Mouse (Mus musculus): ENCODE results near the gene Sept9. TPM values are rescaled to one million over a fixed set of nuclear protein-coding genes. Genes with fewer than 3 reads are reported as not detected.
A peak's percentile ranks its signal among the peaks of the same experiment; 100 is the strongest.

Gene Sept9
- polyA plus RNA-seq, 1 experiment from 2014 or later: 135 TPM

- H3K9ac ChIP-seq: no peak overlapping the region
- peak overlapping the region; percentile 78 for H3K27ac ChIP-seq
- WGBS: 74% methylated on average over 7 of the region's 7 CpGs
- H3K9me3 ChIP-seq: no peaks in the 10 kb centered on the region
- ATAC-seq (ENCODE audit: insufficient number of reproducible peaks, low FRiP score, low TSS enrichment, low read depth): no peak
- peaks cover 96% of the 10 kb centered on the region for H3K4me1 ChIP-seq
- no peak overlapping the region for H3K4me2 ChIP-seq
- H3K36me3 ChIP-seq: 0 out of 2 replicates have a peak, but pooled peaks cover 2% of the 10 kb centered on the region
- no peaks in the 10 kb centered on the region for H3K27me3 ChIP-seq
- no peak overlapping the region for H3K4me3 ChIP-seq
Measured at GRCm38 (mm10) chr11:117313446-117313845, 114.0 kb downstream of the Sept9 start.

- 82% methylated on average over 7 of the region's 7 CpGs for WGBS
- ATAC-seq (ENCODE audit: insufficient number of reproducible peaks, low FRiP score, low TSS enrichment, low read depth): no peak
- H3K27me3 ChIP-seq: no peaks in the 10 kb centered on the region
- H3K4me3 ChIP-seq: no peak overlapping the region
- no peaks in the 10 kb centered on the region for H3K9me3 ChIP-seq
- no peak overlapping the region for H3K27ac ChIP-seq
- H3K4me1 ChIP-seq: peaks cover 96% of the 10 kb centered on the region
- 0 out of 2 replicates have a peak, but pooled peaks cover 2% of the 10 kb centered on the region for H3K36me3 ChIP-seq
- no peak overlapping the region for H3K9ac ChIP-seq
- H3K4me2 ChIP-seq: no peak overlapping the region
Measured at GRCm38 (mm10) chr11:117314026-117314425, 114.6 kb downstream of the Sept9 start.

GRCm38 (mm10) chr11:117314520-117314919, 115.1 kb downstream of the Sept9 start:
- H3K27ac ChIP-seq: no peak overlapping the region
- ATAC-seq (ENCODE audit: insufficient number of reproducible peaks, low FRiP score, low TSS enrichment, low read depth): no peak
- 92% methylated on average over 8 of the region's 8 CpGs for WGBS
- H3K36me3 ChIP-seq: 0 out of 2 replicates have a peak, but pooled peaks cover 2% of the 10 kb centered on the region
- no peak overlapping the region for H3K9ac ChIP-seq
- H3K4me2 ChIP-seq: no peak overlapping the region
- peaks cover 96% of the 10 kb centered on the region for H3K4me1 ChIP-seq
- H3K27me3 ChIP-seq: no peaks in the 10 kb centered on the region
- H3K9me3 ChIP-seq: no peaks in the 10 kb centered on the region
- no peak overlapping the region for H3K4me3 ChIP-seq

- H3K4me1 ChIP-seq: peaks cover 96% of the 10 kb centered on the region
- 0 out of 2 replicates have a peak, but pooled peaks cover 2% of the 10 kb centered on the region for H3K36me3 ChIP-seq
- 73% methylated on average over 11 of the region's 11 CpGs for WGBS
- ATAC-seq (ENCODE audit: insufficient number of reproducible peaks, low FRiP score, low TSS enrichment, low read depth): no peak
- H3K4me2 ChIP-seq: no peak overlapping the region
- H3K27ac ChIP-seq: peak overlapping the region; percentile 47; the same call in 1 of the 2 replicates
- no peak overlapping the region for H3K9ac ChIP-seq
- H3K9me3 ChIP-seq: no peaks in the 10 kb centered on the region
- H3K27me3 ChIP-seq: no peaks in the 10 kb centered on the region
- no peak overlapping the region for H3K4me3 ChIP-seq
Measured at GRCm38 (mm10) chr11:117315309-117315708, 115.8 kb downstream of the Sept9 start.

- peaks cover 95% of the 10 kb centered on the region for H3K4me1 ChIP-seq
- peak overlapping the region; percentile 8; the same call in 1 of the 2 replicates for H3K4me3 ChIP-seq
- no peak overlapping the region for H3K9ac ChIP-seq
- H3K9me3 ChIP-seq: no peaks in the 10 kb centered on the region
- H3K36me3 ChIP-seq: 0 out of 2 replicates have a peak, but pooled peaks cover 2% of the 10 kb centered on the region
- WGBS: 44% methylated on average over 16 of the region's 16 CpGs
- peak overlapping the region; percentile 85 for H3K27ac ChIP-seq
- no peak for ATAC-seq (ENCODE audit: insufficient number of reproducible peaks, low FRiP score, low TSS enrichment, low read depth)
- peak overlapping the region; percentile 15 for H3K4me2 ChIP-seq
- no peaks in the 10 kb centered on the region for H3K27me3 ChIP-seq
Measured at GRCm38 (mm10) chr11:117316441-117317331, 117.2 kb downstream of the Sept9 start.

GRCm38 (mm10) chr11:117317429-117318101, 118.1 kb downstream of the Sept9 start:
- no peak for ATAC-seq (ENCODE audit: insufficient number of reproducible peaks, low FRiP score, low TSS enrichment, low read depth)
- 0 out of 2 replicates have a peak, but pooled peaks cover 2% of the 10 kb centered on the region for H3K36me3 ChIP-seq

GRCm38 (mm10) chr11:117318202-117318601, 118.7 kb downstream of the Sept9 start:
- ATAC-seq (ENCODE audit: insufficient number of reproducible peaks, low FRiP score, low TSS enrichment, low read depth): no peak
- Histone ChIP-seq H3K27me3 (no peaks in the 10 kb centered on the region), H3K4me3 (no peak overlapping the region), H3K9ac (no peak overlapping the region), H3K36me3 (0 out of 2 replicates have a peak, but pooled peaks cover 2% of the 10 kb centered on the region), H3K27ac (peak overlapping the region; percentile 85), H3K4me2 (no peak overlapping the region), H3K4me1 (peaks cover 93% of the 10 kb centered on the region), H3K9me3 (no peaks in the 10 kb centered on the region)
- WGBS: 22% methylated on average over 3 of the region's 3 CpGs

More at GRCm38 (mm10) chr11:117317429-117318101, 118.1 kb downstream of the Sept9 start:
- WGBS: 12% methylated on average over 20 of the region's 20 CpGs
- peaks cover 95% of the 10 kb centered on the region for H3K4me1 ChIP-seq
- peak overlapping the region; percentile 15 for H3K4me2 ChIP-seq
- no peaks in the 10 kb centered on the region for H3K27me3 ChIP-seq
- H3K4me3 ChIP-seq: peak overlapping the region; percentile 8; the same call in 1 of the 2 replicates
- no peak overlapping the region for H3K9ac ChIP-seq
- peak overlapping the region; percentile 85 for H3K27ac ChIP-seq
- no peaks in the 10 kb centered on the region for H3K9me3 ChIP-seq

- no peaks in the 10 kb centered on the region for H3K27me3 ChIP-seq
- peak overlapping the region; percentile 22; the same call in 1 of the 2 replicates for H3K4me2 ChIP-seq
- H3K4me3 ChIP-seq: no peak overlapping the region
- 33% methylated on average over 12 of the region's 12 CpGs for WGBS
- no peaks in the 10 kb centered on the region for H3K36me3 ChIP-seq
- H3K27ac ChIP-seq: peak overlapping the region; percentile 85
- H3K9me3 ChIP-seq: no peaks in the 10 kb centered on the region
- ATAC-seq (ENCODE audit: insufficient number of reproducible peaks, low FRiP score, low TSS enrichment, low read depth): no peak
- H3K4me1 ChIP-seq: peaks cover 93% of the 10 kb centered on the region
- no peak overlapping the region for H3K9ac ChIP-seq
Measured at GRCm38 (mm10) chr11:117318731-117319542, 119.5 kb downstream of the Sept9 start.

- Histone ChIP-seq H3K4me3 (no peak overlapping the region), H3K9me3 (no peaks in the 10 kb centered on the region), H3K9ac (no peak overlapping the region), H3K4me1 (peaks cover 93% of the 10 kb centered on the region), H3K27ac (peak overlapping the region; percentile 85), H3K4me2 (peak overlapping the region; percentile 22), H3K27me3 (no peaks in the 10 kb centered on the region), H3K36me3 (no peaks in the 10 kb centered on the region)
- peak; percentile 69 for ATAC-seq (ENCODE audit: insufficient number of reproducible peaks, low FRiP score, low TSS enrichment, low read depth)
- 20% methylated on average over 15 of the region's 15 CpGs for WGBS
Measured at GRCm38 (mm10) chr11:117319543-117320335, 120.3 kb downstream of the Sept9 start.

- H3K4me2 ChIP-seq: 0 out of 2 replicates have a peak overlapping the region, but pooled peaks have one; percentile 22
- H3K9me3 ChIP-seq: no peaks in the 10 kb centered on the region
- no peak overlapping the region for H3K4me3 ChIP-seq
- no peaks in the 10 kb centered on the region for H3K27me3 ChIP-seq
- WGBS: 53% methylated on average over 3 of the region's 3 CpGs
- ATAC-seq (ENCODE audit: insufficient number of reproducible peaks, low FRiP score, low TSS enrichment, low read depth): no peak
- no peak overlapping the region for H3K9ac ChIP-seq
- H3K4me1 ChIP-seq: peaks cover 93% of the 10 kb centered on the region
- no peaks in the 10 kb centered on the region for H3K36me3 ChIP-seq
- peak overlapping the region; percentile 85 for H3K27ac ChIP-seq
Measured at GRCm38 (mm10) chr11:117320482-117320881, 121.0 kb downstream of the Sept9 start.
